Mouse (Mus musculus) cerebellum, postnatal 4 days (tissue): Measurements from ENCODE around the gene Map4k4.
A peak's percentile ranks its signal among the peaks of the same experiment; 100 is the strongest.

Source experiments
- DNase-seq, 2 experiments: peaks; one replicate each; pipeline ENCODE4 v3.0.0; 2022; ENCODE audit warnings: low spot score in 2 of 2, mixed read lengths in 1 of 2

Gene Map4k4

GRCm38 (mm10) chr1:39900181-39901005, at the start of gene Map4k4:
Gene Map4k4 (plus strand): TSS chr1:39900913.
- DNase-seq = peak; percentile 58 to 75

- DNase-seq = no peak
These were observed 44.8 kb upstream of the Map4k4 start for GRCm38 (mm10) chr1:39855949-39856348.

GRCm38 (mm10) chr1:39856795-39857447, 43.8 kb upstream of the Map4k4 start:
- no peak for DNase-seq

- DNase-seq = no peak
These were observed 43.3 kb upstream of the Map4k4 start for GRCm38 (mm10) chr1:39857448-39857820.

- DNase-seq = no peak
These were observed 41.5 kb upstream of the Map4k4 start for GRCm38 (mm10) chr1:39859213-39859612.

- no peak for DNase-seq
These were observed 34.2 kb upstream of the Map4k4 start for GRCm38 (mm10) chr1:39866367-39867141.

- no peak for DNase-seq
These were observed 33.6 kb upstream of the Map4k4 start for GRCm38 (mm10) chr1:39867142-39867525.

GRCm38 (mm10) chr1:39867966-39868593, 32.6 kb upstream of the Map4k4 start:
- DNase-seq = no peak

GRCm38 (mm10) chr1:39868825-39869571, 31.7 kb upstream of the Map4k4 start:
- no peak for DNase-seq

- peak in 1 of 2 experiments; percentile 19 for DNase-seq
These were observed 31.0 kb upstream of the Map4k4 start for GRCm38 (mm10) chr1:39869721-39870201.

GRCm38 (mm10) chr1:39877981-39878380, 22.7 kb upstream of the Map4k4 start:
- DNase-seq = no peak

- no peak for DNase-seq
These were observed 18.2 kb upstream of the Map4k4 start for GRCm38 (mm10) chr1:39882505-39882904.

GRCm38 (mm10) chr1:39884803-39885515, 15.8 kb upstream of the Map4k4 start:
- DNase-seq = no peak

GRCm38 (mm10) chr1:39887997-39888396, 12.7 kb upstream of the Map4k4 start:
- no peak for DNase-seq

- no peak for DNase-seq
These were observed 11.3 kb upstream of the Map4k4 start for GRCm38 (mm10) chr1:39889429-39889828.

GRCm38 (mm10) chr1:39889973-39890372, 10.7 kb upstream of the Map4k4 start:
- DNase-seq = no peak

- no peak for DNase-seq
These were observed 7.4 kb upstream of the Map4k4 start for GRCm38 (mm10) chr1:39893153-39893880.

- DNase-seq = no peak
These were observed 5.6 kb upstream of the Map4k4 start for GRCm38 (mm10) chr1:39895097-39895496.

GRCm38 (mm10) chr1:39895506-39895905, 5.2 kb upstream of the Map4k4 start:
- no peak for DNase-seq

GRCm38 (mm10) chr1:39896581-39896980, 4.1 kb upstream of the Map4k4 start:
- no peak for DNase-seq
